Mouse (Mus musculus) frontal cortex, postnatal 10 days (tissue): ENCODE measurements around the gene Dcaf10.
"Not testable (repeated sequence)": the region's sequence is repeated elsewhere in the genome, so short reads cannot be mapped to it uniquely, and the experiment has no call there.

Source experiments
- DNase-seq, 2 experiments: peaks; one replicate each; pipeline ENCODE4 v3.0.0; 2022; ENCODE audit warnings: low spot score in 2 of 2, mixed read lengths in 1 of 2

Dcaf10 gene

GRCm38 (mm10) chr4:45341669-45342249 lies at the start of gene Dcaf10:
TSS of gene Dcaf10 (plus strand) at chr4:45342101.
- DNase-seq: peak; percentile 80 to 92

- peak; percentile 48 to 56 for DNase-seq
These were observed 45.0 kb upstream of the Dcaf10 start, which contains the start of gene Trmt10b for GRCm38 (mm10) chr4:45296662-45297564. TSS of gene Trmt10b (plus strand) at chr4:45297127.

GRCm38 (mm10) chr4:45305536-45305935 lies 36.4 kb upstream of the Dcaf10 start:
- DNase-seq: no peak

DNA sequence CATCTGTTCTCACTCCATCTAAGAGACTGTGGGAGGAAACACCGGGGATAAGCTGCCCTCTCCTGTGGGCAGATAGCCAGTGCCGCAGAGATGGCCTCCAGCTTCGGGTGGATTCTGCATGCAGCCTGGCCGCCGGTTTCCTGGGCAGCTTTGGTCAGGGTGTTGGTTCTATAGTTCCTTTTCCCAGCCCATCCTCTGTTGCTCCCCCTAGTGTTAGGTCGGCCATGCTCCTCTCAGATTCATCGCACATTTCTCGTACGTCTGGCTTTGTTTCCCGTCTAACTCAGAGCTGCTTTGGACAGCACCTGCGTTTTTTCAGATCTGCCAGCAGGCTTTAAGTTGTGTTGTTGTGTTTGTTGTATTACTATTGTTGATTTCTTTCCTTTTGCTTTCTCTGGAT lies 33.9 kb upstream of the Dcaf10 start:
- DNase-seq: no peak

DNA sequence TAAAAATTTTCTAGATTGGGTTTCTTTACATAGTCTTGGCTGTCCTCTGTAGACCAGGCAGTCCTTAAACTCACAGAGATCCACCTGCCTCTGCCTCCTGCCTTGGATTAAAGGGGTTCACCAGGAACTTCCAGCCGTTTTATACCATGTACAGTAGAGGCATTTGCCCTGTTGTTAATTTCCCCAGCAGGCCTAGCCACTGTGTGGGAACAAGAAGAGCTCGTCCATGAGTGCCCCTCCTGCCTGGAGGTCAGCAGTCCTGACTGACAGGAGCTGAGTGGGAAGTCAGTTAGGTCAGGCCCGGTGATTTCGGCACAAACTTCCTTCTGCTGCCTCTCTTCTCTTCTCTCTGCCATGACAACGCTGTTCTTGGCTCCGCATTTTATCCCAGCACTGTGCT lies 33.3 kb upstream of the Dcaf10 start:
- no peak for DNase-seq

DNA sequence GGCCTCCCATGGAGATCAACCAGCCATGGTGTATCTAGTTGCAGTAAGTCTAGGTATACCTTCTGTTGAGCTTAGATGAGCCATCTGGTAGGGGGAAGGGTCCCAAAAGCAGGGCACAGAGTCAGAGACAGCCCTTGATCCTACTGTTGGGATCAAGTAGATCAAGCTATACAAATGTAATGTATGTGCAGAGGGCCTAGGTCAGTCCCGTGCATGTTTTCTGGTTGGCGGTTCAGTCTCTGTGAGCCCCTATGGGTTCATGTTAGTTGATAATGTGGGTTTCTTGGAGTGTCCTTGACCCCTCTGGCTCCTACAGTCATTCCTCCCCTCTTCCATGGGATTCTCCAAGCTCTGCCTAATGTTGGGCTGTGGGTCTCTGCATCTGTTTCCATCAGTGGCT lies 30.8 kb upstream of the Dcaf10 start:
- DNase-seq: no peak

- peak; percentile 77 to 80 for DNase-seq
These were observed 21.6 kb upstream of the Dcaf10 start for GRCm38 (mm10) chr4:45320159-45320816.

GRCm38 (mm10) chr4:45331139-45331538 lies 10.8 kb upstream of the Dcaf10 start:
- no peak for DNase-seq

DNA sequence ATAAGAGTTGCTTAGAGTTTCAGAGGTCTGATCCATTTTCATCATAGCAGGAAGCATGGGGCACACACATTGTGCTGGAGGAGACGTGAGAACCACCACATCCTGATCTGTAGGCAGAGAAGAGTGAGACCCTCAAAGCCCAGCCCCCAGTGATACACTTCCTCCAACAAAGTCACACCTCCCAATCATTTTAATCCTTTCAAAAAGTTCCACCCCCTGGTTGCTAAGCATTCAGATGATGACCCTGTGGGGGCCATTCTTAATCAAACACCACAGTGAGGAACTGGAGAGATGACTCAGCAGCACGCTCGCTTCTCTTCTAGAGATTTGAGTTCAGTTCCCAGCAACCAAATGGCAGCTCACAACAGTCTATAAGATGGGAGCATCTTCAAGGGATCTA lies 9.4 kb upstream of the Dcaf10 start:
- no peak for DNase-seq

DNA sequence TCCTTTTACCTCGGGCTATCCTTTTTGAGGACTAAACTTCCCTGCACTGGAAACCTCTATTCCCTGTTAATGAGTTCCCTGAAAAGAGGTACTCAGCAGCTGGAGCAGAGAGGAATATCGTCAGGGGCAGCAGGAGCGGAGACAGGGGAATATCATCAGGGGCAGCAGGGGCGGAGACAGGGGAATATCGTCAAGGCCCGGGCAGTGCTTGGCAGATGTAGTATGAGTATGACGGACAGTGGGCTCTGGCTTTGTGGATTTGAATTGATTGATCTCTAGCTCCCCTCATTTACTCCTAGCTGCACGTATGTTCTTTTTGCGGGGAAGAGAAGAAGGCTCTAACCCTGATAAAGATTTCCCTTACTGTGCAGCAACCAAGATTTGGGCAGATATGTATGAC lies 675 bp upstream of the Dcaf10 start:
- DNase-seq: peak in 1 of 2 experiments; percentile 10

GRCm38 (mm10) chr4:45342286-45343155 lies 620 bp downstream of the Dcaf10 start, which contains the start of gene Exosc3:
TSS of gene Exosc3 (minus strand) at chr4:45342732.
- peak in 1 of 2 experiments; percentile 28 for DNase-seq

GRCm38 (mm10) chr4:45356653-45357052 lies 14.8 kb downstream of the Dcaf10 start:
- DNase-seq: no peak

DNA sequence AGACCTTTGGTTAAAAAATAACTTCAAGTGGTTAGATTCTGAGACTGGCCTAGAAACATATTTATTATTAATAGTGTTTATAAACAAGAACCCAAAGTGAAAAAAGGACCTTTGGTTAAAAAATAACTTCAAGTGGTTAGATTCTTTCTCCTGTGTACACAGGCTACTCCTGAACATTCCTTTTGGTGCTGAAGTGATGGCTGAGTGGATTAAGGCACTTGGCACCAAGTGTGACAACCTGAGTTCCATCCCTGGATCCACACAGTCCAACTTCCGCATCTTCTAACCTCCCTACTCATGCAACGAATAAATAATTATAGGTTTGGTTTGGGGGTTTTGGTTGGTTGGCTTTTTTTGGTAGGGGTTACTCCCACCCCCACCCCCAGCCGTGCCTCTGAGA lies 29.4 kb downstream of the Dcaf10 start:
- no peak for DNase-seq

- no peak for DNase-seq
These were observed 33.0 kb downstream of the Dcaf10 start for GRCm38 (mm10) chr4:45374879-45375278.

DNA sequence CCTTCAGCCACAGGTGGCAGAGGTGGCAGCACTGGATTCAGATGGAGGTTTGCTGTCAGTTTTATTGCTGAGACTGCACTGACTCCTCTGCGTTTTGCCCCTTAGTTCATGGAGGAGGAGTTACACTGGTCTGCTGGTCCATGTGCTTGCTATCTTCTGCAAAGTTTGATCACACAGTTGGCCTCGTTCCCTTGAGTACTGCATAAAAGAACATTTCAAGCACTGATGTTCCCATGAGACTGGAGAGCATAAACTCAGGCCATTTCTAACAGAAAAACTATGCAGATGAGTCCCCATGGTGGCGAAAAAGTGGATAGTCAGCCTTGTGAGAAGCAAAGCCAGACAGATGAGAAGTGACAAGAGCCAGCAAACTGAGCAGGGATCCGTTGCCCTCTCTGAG lies 34.7 kb downstream of the Dcaf10 start:
- no peak for DNase-seq

DNA sequence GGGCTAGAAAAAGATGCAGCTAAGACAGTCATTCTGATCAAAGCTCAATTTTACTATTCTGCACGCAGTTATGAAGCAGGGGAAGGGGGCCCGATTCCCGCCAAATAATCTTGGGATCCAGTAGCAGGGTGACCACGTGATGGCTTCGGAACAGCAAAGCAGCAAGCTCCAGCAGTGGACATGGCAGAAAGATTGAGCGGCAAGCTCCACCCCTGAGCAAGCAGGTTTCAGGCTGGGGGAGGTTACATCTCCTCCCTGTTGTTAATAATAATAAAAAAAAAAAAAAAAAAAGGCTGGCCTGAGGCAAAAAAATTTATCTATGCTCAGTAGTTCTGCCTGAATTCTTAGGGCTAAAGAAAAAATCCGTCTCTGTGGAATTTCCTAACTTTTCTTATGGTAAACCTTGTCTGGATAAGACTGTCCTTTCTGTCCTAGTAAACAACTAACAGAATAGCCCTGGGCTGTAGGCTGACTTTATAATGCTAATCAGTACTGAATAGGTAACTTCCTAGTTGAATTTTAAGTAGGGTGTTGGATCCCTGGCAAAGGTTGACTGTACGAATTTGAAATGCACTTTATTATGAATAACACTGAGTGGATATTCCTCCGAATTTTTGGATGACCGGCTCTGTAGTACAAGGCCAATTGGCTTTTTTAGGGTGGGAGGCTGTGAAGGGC lies 39.1 kb downstream of the Dcaf10 start:
- not testable (repeated sequence) for DNase-seq

GRCm38 (mm10) chr4:45382133-45382532 lies 40.2 kb downstream of the Dcaf10 start:
- not testable (repeated sequence) for DNase-seq

- not testable (repeated sequence) for DNase-seq
These were observed 45.4 kb downstream of the Dcaf10 start for GRCm38 (mm10) chr4:45387296-45387695.

DNA sequence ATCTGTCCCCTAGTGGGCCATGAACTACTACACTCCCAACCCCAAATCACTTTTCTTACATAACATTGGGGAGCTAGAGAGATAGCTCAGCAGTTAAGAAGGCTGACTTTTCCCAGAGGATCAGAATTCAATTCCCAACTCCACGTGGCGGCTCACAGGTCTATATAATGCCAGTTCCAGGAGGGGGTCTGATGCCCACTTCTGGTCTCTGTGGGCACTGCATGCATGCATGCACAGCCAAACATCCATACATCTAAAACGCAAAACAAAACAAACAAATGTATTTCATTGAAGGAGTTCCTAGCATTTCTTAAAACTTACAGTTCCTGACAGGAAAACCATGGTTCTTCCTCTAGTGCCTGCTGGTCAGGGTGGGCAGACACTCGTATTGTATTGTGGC lies 50.2 kb downstream of the Dcaf10 start:
- DNase-seq: no peak

GRCm38 (mm10) chr4:45392572-45392971 lies 50.7 kb downstream of the Dcaf10 start:
- DNase-seq: no peak

- no peak for DNase-seq
These were observed 51.1 kb downstream of the Dcaf10 start for GRCm38 (mm10) chr4:45392994-45393393.
